Mouse (Mus musculus): Measurements from ENCODE around the gene Ccdc85a. TPM values are rescaled to one million over a fixed set of nuclear protein-coding genes. Genes with fewer than 3 reads are reported as not detected.
"Not testable (repeated sequence)": the region's sequence is repeated elsewhere in the genome, so short reads cannot be mapped to it uniquely, and the experiment has no call there.

The Ccdc85a gene
- polyA plus RNA-seq, 1 experiment = 0.09 TPM

DNA sequence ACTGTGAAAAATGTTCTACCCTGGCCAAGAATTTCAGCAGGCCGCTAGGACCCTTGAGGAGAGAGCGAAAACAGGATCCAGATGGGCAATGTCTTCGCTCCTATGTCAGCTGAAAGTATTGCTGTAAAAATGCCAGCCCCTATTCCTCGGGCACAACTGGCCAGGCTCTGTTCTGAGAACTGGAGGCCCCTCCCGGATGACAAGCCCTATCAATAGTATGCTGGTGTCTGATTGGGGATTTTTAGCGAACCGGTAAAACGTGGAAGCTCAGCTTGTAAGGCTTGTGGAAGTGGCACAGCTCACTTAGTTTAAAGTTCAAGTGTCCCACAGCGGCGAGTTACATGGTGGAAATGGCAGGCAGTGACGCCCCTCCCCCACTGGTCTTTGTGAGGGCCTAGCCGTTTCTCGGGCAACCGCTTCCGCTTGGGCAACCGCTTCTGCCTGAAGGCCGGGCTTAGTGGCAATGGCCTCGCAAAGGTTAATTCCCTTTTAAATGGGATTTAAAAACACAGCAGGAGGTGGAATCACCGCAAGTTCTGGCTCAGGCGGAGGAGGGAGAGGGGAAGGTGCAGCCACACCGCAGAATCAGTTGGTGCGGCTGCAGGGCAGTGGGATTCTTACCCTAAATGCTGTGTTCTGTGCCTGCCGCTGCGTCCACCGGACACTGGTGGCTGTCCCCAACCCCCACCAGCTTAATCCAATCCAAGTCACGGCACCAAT lies 218.8 kb downstream of the Ccdc85a start:
- TF ChIP-seq CTCF (IDR thresholded peaks at IDR 0.05; ENCODE audit: control insufficient read depth, insufficient read depth, insufficient replicate concordance, low read depth, low read length) (no peak), POLR2A (IDR thresholded peaks at IDR 0.05; ENCODE audit: control insufficient read depth, low read depth, low read length) (peak; percentile 77; the same call in 1 of the 2 replicates)
- H3K36me3 ChIP-seq (ENCODE audit: control insufficient read depth, insufficient read depth, low read length) = no peaks in the 10 kb centered on the region
- H3K27ac ChIP-seq (ENCODE audit: control insufficient read depth, insufficient read depth, low read depth, low read length) = peak overlapping the region; percentile 97
- peak overlapping the region; percentile 90 for H3K4me3 ChIP-seq (ENCODE audit: control insufficient read depth, low read depth, low read length)
- H3K4me1 ChIP-seq (ENCODE audit: control insufficient read depth, insufficient read depth, low read length) = peaks cover 6% of the 10 kb centered on the region
- H3K27me3 ChIP-seq (ENCODE audit: control insufficient read depth, insufficient read depth, low read length) = no peaks in the 10 kb centered on the region

DNA sequence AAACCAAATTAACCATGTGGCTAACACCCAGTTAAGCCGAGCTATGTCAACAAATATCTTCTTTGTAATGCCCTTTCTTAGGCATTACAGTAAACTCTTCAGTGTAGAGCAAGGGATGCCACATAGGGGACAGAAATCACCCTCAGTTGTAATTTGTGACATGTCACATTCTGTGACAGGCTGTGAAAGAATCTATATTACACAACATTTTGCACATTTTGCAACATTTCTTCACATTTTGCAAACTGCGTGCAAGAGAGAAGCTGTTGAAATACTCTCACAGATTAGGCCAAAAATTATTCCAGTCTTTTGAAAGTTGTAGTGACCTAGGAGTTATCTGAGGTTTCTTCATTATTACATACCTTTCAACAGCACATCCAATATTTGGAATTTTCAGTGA lies 240.7 kb downstream of the Ccdc85a start:
- H3K36me3 ChIP-seq (ENCODE audit: control insufficient read depth, insufficient read depth, low read length) = no peaks in the 10 kb centered on the region
- no peaks in the 10 kb centered on the region for H3K27me3 ChIP-seq (ENCODE audit: control insufficient read depth, insufficient read depth, low read length)
- no peak overlapping the region for H3K27ac ChIP-seq (ENCODE audit: control insufficient read depth, insufficient read depth, low read depth, low read length)
- H3K4me3 ChIP-seq (ENCODE audit: control insufficient read depth, low read depth, low read length) = no peak overlapping the region
- TF ChIP-seq CTCF (IDR thresholded peaks at IDR 0.05; ENCODE audit: control insufficient read depth, insufficient read depth, insufficient replicate concordance, low read depth, low read length) (no peak), POLR2A (IDR thresholded peaks at IDR 0.05; ENCODE audit: control insufficient read depth, low read depth, low read length) (no peak)
- H3K4me1 ChIP-seq (ENCODE audit: control insufficient read depth, insufficient read depth, low read length) = no peaks in the 10 kb centered on the region

DNA sequence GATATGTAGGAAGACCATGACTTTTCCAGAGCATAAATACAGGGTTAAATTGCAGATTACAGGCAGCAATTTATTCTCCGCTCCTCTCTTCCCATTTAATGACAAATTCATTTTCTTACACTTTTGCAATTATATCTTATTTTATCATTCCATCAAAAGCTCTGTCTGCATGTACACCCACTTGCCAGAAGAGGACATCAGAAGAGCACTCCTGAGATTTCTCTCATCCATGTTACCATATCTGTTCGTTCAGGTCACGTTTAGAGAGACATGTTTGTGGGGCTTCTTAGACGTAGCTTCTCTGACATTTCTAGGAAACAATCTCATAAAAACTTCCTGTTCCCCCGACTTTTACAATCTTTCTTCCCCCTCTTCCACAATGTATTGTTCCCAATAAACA lies 242.2 kb downstream of the Ccdc85a start:
- H3K4me3 ChIP-seq (ENCODE audit: control insufficient read depth, low read depth, low read length) = no peak overlapping the region
- H3K36me3 ChIP-seq (ENCODE audit: control insufficient read depth, insufficient read depth, low read length) = no peaks in the 10 kb centered on the region
- TF ChIP-seq CTCF (IDR thresholded peaks at IDR 0.05; ENCODE audit: control insufficient read depth, insufficient read depth, insufficient replicate concordance, low read depth, low read length) = no peak
- TF ChIP-seq POLR2A (IDR thresholded peaks at IDR 0.05; ENCODE audit: control insufficient read depth, low read depth, low read length) = no peak
- H3K27me3 ChIP-seq (ENCODE audit: control insufficient read depth, insufficient read depth, low read length) = no peaks in the 10 kb centered on the region
- H3K27ac ChIP-seq (ENCODE audit: control insufficient read depth, insufficient read depth, low read depth, low read length) = no peak overlapping the region
- no peaks in the 10 kb centered on the region for H3K4me1 ChIP-seq (ENCODE audit: control insufficient read depth, insufficient read depth, low read length)

DNA sequence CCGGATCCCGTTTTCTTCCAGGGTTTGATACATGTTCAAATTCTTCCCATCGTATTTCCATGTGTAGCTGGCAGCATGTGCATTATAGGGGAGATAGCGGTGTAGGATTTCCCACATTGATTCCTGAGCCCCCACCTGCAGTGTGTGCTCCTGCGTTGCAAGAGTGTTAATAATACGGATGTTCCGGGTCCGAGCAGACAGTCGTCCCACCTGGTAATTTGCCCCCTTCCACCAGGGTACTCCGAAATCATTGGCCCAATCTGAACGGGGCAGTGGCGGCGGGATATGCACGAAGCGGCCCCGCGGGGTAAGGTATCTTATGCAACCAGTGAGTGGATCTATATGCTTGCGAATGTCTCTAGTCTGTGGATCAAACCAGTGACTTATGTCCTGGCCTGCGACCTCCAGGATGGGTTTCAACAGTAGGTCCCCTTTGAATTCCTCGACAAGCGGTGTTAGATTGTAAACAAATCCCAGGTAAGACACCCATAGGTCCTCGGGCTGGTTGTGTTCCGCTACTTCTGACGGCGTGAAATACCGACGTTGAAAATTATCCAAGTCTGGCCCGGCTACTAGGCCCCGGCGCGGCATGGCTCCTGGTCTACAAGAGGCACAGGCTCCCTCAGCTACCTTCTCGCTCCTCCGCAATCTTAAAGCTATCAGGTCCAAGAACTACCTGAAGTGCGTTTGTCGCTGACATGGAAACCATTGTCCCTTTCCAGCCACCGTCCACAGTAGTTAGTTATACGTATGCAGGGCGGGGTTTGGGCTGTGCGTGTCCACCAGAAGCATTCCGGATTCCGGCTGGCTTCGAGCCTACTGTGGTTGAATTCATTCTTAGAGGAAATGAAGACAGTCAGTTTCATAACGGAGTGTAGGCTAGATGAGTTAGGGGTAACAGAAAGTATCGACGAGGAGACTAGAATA lies 244.6 kb downstream of the Ccdc85a start, which contains the start of gene Gm6685:
Gene Gm6685, minus strand, starts transcription at position 644 of the 927 bp plus-strand sequence.
- not testable (repeated sequence) for H3K36me3 ChIP-seq (ENCODE audit: control insufficient read depth, insufficient read depth, low read length); H3K4me1 ChIP-seq (ENCODE audit: control insufficient read depth, insufficient read depth, low read length); H3K27me3 ChIP-seq (ENCODE audit: control insufficient read depth, insufficient read depth, low read length)
- H3K27ac ChIP-seq (ENCODE audit: control insufficient read depth, insufficient read depth, low read depth, low read length) = peak within 1 kb of the TSS; percentile 74; the same call in 1 of the 2 replicates
- TF ChIP-seq POLR2A (IDR thresholded peaks at IDR 0.05; ENCODE audit: control insufficient read depth, low read depth, low read length) = peak; percentile 41; the same call in 1 of the 2 replicates
- peak within 1 kb of the TSS; percentile 86 for H3K4me3 ChIP-seq (ENCODE audit: control insufficient read depth, low read depth, low read length)

Other genes starting within 250 kb of the Ccdc85a start
- gene Gm6685, start 244.5 kb downstream of the Ccdc85a start, polyA plus RNA-seq (2012; rRNA removed) = 15.5 and 24.6 TPM in 2 replicates